Mouse (Mus musculus): ENCODE measurements around the gene Ankmy1.

Gene Ankmy1

DNA sequence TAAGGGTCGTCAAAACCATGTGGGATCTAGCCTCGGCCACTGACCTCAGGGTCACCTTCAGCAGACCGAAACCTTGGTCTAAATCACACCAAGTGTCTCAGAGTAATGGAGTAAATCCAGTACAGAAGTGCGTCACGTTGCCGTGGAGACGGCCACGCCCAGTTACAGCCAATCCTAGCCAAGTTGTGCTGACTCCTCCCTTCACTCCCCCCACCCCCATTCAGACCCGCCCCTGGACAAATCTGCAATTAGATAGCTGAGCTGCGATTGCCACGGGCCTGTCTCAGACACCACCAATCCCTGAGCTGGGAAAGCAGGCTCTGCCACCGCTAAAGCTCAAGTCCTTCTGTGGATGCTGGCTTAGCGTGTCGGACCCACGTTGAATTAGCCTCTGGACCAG lies at the start of gene Ankmy1:
Gene Ankmy1 (minus strand): TSS at position 121 of the 400 bp plus-strand sequence.
- peak; percentile 77 for DNase-seq (ENCODE audit: low spot score)

DNA sequence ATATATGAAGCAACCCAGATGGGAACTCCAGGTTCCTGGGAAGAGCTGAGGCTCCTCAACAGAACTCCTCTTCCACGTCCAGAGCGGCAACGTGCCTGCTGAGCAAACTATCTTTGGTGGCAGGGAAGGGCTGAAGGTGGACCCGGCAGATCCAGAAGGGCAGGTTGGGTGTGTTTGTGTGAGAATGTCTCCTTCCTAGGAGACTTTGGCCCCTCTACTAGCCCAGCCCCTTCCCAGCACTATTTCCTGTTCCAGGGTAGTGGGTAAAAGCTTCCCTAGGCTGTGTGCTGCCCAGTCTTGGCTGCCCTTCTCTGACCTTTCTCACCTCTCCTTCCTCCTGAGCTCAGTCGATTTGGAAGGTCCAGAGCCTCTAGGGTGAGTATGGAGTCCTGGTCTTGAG lies 47.9 kb upstream of the Ankmy1 start, which contains the start of gene Gpr35:
Gene Gpr35 (plus strand): TSS at position 259 of the 400 bp plus-strand sequence.
- no peak for DNase-seq (ENCODE audit: low spot score)

DNA sequence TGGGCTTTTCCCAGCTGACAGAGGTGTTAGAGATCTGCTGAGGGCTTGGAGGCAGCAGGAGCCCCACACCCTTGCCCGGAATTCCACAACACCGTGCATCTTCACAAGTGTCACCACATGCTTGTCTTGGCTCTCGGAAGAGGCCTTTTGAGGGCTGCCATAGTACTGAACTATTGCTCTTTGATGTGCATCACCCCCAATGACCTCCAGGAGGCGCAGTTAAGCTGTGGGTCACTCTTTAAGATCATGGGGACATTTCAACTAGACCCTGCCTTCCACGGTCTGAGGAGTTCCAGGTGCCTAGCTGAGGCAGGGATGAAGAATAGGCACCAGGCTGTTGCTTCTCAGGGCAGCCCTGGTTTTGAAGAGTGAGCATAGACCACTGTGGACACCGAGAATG lies 46.7 kb upstream of the Ankmy1 start:
- DNase-seq (ENCODE audit: low spot score), result peak; percentile 61

DNA sequence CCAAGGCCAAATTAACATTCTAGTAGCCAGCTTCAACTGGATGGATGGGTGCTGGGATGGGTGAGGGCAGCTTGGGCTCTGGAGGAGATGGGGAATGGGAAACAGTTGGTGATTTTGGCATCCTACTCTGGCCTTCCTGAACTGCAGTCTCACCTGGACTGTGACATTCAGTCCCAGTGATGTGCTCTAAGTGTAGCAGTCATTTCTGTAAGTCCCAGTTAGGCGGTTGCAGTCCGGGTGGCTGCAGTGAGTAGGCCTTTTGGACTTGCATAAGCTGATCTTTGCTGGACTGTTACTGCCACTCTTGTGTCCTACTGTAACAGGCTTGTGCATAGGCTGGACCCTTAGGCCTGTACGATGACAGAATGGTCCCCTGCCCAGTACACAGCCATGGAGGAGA lies 45.3 kb upstream of the Ankmy1 start:
- no peak for DNase-seq (ENCODE audit: low spot score)

DNA sequence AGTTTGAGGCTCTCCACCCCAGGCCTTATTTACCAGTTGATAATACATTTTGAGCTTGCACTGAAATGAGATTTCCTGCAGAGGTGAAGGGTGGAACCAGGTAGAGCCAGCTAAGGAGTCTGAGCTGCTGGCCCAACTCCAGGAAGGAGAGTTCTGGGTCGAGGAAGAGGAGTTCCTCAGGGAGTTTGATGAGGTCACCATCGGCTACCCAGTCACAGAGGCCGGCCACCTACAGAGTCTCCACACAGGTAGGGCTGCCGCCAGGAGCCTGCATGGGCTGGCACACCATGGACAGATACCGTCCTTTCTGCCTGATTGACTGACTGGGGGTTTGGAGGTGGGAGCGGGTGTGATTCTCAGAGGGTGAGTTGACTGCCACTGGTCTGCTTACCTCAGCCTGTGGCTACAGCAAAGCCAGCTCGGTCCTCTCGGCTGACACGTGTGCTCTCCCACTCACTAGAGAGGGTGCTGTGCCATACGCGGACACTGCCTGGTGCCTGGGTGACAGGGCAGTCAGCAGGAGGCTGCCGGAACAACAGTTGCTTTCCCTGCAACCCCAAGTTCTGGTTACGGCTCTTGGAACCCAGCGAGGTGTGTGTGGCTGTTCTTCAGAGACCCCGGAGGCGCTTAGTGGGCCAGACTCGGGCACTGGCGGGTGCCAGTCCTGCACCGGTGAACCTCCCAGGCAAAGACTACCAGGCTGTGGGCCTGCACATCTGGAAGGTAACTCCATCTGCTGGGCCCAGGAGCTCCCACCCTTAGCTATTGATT lies 40.7 kb upstream of the Ankmy1 start:
- no peak for DNase-seq (ENCODE audit: low spot score)

DNA sequence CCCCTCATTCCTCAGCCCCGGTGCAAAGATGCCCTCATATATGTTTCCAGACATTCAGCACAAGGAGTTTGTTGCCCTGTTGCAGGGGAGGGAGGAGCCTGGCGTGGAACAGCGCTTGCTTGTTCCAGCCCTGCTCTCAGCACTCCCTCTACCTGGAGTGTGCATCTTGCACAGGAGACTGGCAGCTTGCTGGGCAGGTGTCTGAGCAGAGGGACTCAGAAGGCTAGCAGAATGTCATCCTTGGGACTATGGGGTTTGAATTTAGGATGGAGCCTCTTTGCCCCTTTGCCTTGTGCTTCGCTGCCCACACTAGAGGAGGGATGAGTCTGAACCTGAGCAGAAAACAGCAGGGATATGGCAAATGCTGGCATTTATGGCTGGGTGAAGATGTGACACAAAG lies 37.0 kb upstream of the Ankmy1 start:
- no peak for DNase-seq (ENCODE audit: low spot score)

DNA sequence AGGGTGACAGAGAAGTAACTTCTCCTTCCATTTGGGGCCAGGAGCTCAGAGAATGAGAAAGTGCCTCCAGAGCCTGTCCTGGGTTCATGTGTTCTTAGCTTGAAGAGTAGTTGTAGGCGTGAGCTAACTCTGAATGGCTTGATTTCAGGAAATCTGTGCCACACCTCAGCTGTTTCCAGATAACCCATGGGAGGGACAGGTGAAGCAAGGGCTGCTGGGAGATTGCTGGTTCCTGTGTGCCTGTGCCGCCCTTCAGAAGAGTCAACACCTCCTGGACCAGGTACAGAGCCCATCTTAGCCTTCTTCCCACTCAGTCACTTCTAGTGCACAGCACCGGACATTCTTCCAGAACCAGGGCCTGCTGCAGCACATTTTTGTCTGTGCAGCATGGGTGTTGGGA lies 35.1 kb upstream of the Ankmy1 start:
- no peak for DNase-seq (ENCODE audit: low spot score)

DNA sequence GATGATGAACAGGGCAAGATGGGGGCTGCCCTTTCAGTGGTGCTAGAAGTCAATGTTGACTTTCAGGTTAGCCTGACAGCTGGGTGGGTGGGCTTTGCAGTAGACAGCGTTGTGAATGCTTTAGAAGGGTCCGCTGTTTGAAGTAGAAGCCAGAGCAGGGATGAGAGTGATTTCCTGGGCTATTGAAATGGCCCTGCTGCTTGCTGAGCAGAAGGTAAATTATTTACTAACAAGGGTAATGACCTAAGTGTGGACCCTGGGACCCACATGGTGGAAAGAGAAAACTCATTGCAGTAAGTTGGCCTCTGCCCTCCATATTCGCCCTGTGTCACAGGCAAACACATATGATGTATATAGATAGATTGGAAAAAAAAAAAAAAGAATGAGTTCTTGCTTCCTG lies 33.8 kb upstream of the Ankmy1 start:
- DNase-seq (ENCODE audit: low spot score), result no peak

DNA sequence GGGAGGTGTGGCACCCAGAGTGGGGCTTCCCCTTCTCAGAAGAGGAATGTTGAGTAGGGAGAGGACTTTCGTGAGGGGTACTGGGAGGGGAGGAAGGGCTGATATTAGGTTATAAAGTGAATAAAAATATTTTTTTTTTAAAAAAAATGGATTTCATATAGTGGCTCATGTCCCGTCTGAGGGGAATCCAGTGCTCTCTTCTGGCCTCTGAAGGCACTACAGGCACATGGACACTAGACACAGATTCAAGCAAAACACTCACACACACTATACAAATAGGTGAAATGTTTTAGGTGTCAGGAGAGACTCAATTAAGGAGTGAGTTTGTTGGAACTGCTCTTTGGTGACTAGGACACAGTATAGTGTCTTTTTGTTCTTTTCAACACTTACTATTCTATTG lies 33.3 kb upstream of the Ankmy1 start:
- DNase-seq (ENCODE audit: low spot score), result no peak

DNA sequence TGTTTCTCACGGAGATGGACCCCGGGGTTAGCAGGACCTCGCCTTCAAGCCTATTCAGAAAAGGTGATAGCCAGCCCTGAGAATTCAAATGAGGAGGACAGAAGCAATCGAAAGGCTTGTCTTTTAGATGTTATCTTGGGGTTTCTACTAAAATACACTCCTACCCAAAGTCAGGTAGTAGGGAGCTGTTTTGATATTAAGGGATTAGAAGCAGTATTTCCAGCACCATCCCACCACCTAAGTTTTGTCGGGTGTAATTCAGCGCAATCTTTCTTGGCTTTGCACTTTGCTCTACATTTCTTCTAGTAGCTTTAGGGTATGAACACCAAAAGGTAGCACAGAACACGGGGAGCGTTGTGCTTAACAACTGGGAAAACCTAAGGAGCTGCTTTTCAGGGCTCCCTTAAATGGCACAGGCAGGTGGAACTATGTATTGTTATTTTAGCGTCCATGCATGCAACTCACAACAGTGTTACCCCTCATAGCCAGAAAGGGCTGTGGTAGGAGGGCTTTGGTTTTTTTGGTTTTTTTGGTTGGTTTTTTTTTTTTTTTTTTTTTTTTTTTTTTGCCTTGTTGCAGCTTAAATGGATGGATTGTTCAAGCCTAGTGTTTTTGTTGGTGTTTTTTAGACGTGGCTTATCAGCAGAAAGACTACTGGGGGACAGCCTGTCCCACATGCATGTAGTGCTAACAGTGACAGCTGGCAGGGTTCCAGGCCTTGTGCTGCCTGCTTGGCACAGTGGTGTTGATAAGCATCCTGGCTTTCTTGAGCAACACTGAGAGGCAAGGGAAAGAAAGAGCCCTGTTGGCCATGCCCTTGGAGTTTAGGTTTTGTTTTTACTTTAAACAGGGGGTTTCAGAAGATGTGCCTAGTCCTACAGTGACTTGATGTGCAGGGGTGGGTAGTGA lies 32.6 kb upstream of the Ankmy1 start:
- DNase-seq (ENCODE audit: low spot score), result peak; percentile 29

DNA sequence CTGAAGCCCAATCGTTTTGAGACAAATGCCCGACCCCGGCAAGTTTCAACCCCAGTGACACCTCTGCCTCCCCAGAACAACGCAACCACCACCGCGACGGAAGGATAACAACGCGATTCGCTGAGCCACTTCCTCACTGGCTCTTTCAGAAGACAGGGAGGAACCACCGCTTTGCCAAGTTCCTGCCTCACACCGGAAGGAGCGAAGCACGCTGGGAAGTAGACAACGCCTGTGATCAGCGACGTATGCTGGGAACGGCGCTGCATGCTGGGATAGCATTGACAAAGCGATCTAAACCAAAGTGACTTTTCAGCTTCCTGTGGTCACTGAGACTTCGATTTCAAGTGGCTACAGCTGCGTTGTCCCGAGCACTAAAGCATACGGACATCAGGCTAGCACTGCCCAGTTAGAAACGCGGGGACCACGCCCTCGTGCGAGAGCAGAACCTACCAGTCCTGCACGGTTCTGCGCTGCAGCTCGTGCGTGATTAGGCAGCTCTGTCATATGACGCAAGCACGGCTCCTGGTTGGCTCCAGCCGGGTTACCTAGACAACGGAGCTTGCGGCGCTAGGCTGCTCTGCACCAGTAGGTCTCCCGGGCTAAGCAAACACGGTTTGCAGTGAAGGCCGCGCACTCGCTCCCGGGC lies 31.6 kb upstream of the Ankmy1 start, which contains the start of gene Capn10:
Gene Capn10 (plus strand): TSS at position 195 of the 646 bp plus-strand sequence.
- DNase-seq (ENCODE audit: low spot score), result peak; percentile 96

DNA sequence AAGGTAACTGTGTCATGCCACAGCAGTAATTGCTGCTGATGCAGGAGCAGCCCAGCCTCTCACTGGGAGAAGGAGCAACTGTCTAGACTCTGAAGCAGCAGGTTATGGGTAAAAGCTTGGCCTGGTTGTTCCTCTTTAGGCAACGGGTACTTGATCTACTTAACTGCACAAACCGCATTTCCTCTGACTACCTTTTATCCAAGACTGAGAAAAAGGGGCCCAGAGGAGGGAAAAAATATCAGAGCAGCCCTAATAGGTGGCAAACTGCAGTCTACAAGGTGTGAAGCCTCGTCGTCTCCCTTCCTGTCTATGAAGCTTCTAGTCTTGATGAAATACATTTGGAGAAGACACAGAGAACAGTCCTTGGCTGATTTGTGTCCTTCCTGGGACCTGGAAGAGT lies 30.9 kb upstream of the Ankmy1 start:
- no peak for DNase-seq (ENCODE audit: low spot score)

DNA sequence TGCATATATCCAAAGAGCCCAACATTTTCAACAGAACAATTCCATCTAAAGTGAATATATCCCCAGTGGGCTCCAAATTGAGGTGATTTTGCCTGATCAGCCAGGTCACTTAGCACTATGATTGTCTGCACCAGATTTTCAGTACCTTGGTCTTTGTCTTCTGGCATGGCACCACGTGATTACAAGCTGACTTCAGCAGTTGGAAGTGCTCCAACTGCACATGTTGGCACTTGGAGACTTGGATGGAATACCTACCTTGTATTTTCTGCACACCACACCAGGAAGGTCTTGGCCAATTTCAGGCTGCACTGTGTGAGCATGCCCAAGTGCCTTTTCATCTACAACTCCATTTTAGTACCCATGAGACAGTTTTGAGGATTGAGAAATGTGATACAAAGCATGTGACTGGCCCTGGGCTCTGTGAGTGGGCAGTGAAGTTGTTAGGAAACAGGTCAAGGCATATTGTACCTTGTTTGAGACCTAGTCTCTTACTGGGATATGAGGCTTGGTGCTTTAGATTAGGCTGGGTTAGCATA lies 27.5 kb upstream of the Ankmy1 start:
- no peak for DNase-seq (ENCODE audit: low spot score)

DNA sequence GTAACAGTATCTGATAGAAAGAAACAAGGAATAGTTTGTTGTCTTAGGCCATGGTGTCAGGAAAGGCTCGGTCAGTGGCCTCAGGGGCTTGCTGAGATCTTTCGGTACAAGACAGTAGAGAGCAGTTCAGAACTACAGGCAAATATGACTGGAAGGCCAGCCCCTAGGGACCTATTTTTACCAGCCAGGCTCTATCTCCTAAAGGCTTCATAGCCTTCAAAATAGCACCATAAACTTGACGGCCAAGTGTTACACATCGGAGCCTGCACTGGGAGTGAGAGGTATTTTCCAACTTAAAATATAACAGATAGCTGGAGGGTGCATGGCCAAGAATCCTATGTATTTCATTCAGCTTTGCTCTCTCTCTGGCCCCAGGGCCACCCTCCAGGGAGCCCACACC lies 18.8 kb upstream of the Ankmy1 start:
- no peak for DNase-seq (ENCODE audit: low spot score)

DNA sequence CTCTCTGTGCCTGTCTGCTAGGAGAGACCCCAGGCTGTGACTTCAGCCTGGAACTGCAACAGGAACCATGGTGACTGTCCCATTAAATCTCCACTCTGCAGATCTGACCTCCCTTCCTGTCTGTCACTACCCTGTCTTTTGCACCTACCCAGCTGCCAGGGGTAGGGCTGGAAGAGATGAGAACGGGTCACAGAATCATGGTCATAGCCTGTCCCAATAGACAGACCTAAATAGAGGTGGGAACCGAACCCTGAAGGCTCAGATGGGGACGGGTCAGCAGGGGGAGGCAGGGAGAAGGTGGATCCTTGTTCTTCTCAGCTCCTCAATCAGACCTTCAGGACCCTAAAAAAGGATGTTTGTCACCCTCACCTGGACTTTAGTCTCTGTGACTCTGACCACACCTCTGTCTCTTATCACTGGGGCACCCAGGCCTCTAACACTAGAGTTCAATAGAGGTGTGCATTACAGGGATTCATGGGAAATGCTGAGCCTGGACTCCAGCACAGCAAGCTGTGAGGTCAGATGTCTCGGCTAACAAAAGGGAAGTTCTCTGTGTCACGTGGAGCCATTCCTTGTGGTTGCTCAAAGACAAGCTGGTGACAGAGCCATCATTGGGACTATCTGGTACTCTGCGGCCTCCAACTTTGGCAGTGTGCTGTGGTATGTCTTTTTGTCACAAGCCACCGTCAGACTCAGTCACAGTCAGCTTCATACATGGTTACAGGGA lies 17.9 kb upstream of the Ankmy1 start:
- no peak for DNase-seq (ENCODE audit: low spot score)

DNA sequence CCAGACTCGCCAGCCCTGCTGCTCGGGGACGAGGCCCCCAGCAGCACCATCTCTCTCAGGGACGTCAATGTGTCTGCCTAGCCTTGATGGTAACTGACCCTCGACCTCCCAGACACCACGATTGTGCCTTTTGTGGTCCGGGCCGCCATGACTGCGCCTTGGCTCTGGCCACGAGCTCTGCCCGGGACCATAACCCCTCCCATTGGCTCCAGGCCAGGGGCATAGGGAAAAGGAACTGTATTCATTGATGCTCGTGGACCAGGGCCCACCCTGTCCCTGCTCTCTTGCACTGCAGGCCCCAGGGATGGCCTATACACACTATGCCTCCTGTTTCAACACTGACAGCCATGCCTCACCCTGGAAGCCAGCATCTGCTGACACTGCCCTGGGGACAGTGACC lies 17.1 kb upstream of the Ankmy1 start:
- DNase-seq (ENCODE audit: low spot score), result no peak

DNA sequence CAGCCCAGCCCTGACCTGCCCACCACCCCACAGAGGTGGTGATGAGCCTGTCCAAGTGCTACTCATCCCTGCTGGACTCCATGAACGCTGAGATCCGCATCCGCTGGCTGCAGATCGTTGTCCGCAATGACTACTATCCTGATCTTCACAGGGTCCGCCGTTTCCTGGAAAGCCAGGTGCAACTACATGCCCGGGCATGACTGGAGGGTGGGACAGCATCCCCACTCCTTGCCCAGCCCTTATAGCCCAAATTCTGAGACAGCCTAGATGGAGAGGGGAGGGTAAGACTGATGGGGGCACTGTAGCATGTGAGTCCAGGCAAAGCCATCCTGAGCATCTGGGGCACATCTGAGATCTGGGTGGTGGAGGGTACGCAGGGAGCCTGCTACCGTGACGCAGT lies 16.4 kb upstream of the Ankmy1 start:
- no peak for DNase-seq (ENCODE audit: low spot score)

DNA sequence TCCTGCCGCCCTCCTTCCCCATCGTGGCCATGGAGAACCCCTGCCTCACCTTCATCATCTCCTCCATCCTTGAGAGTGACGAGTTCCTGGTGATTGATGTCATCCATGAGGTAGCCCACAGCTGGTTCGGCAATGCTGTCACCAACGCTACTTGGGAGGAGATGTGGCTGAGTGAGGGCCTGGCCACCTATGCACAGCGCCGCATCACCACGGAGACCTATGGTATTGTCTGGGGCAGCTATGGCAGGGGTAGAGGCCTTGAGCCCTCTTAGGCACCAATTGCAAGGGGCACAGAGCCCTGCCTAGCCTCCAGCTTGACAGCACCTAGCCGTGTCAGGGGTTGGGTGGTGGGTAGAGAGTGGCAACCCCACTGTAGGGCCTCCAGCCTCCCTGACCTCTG lies 14.0 kb upstream of the Ankmy1 start:
- no peak for DNase-seq (ENCODE audit: low spot score)

DNA sequence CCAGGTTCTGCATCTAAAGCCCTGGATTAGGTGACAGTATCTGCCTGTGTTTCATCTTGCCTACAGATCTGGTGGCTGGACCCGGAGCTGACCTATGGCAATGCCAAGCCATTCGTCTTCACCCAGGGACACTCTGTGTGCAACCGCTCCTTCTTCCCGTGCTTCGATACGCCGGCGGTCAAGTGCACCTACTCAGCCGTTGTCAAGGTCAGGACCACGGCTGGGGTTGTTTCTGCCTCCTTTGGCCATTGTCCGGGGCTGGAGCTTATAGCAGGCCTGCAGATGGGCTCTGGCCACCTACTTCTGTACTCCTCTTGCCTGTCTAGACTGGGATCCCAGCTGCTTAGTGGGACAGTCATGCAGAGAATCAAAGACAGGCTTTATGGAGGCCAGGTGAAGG lies 12.3 kb upstream of the Ankmy1 start:
- no peak for DNase-seq (ENCODE audit: low spot score)

DNA sequence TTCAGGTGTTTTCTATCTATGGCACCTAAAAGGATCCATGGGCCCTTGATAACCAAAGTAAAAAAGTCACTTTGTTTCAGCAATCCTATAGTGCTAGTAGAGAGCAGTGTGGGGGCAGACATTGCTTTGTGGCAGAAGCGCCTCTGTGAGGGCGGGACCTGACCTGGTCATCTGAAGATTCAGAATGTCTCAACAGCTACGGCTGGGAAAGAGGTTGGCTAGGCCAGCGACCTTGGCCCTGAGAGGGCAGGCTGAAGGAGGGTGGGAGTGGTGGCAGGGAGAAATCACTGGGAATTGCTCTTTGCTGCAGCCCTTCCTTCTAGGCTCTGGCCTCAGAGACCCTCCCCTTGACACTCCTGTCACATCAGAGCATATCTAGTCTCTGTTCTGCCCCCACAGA lies 11.5 kb upstream of the Ankmy1 start:
- DNase-seq (ENCODE audit: low spot score), result no peak

DNA sequence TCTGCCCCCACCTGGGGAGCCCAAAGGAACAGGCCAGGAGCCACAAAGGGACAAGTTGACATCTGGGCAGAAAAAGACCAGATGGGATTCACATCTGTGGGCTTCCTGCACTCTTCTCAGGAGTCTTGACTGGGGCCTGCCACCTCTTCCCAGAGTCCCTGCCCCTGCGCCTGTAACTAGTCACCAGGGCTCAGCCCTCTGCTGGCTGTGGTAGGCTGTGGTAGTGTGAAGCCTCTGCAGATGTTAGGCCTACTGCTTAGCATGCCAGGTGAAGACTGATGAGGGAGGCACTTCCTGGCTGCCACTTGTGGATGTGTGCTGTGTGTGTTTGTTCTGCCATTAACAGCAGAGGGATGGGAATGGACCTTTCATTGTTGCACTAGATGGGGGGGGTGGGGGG lies 9.6 kb upstream of the Ankmy1 start:
- peak; percentile 30 for DNase-seq (ENCODE audit: low spot score)

DNA sequence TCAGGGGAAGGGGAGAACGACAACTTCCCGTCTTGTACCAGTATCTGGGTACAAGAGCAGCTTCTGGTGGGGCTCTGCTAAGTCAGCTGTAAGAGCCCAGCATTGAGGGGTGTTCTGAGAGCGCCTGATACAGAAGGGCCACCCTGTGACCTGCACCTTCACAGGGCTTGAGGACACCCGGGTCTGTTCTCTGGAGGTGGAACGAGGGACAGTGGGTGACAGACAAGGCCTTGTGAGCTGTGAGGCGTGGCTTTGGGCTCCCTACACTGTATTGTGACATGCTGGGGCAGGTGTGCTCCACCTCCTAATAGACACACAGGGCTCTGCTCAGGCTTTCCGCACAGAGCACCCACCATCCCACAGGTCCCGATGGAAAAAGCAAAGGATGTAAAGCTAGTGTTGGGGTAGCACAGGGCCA lies 9.0 kb upstream of the Ankmy1 start:
- no peak for DNase-seq (ENCODE audit: low spot score)
